Mouse (Mus musculus): ENCODE measurements around the gene Slc26a3. TPM values are rescaled to one million over a fixed set of nuclear protein-coding genes. Genes with fewer than 3 reads are reported as not detected.
"Not testable (repeated sequence)": the region's sequence is repeated elsewhere in the genome, so short reads cannot be mapped to it uniquely, and the experiment has no call there.

Slc26a3 gene
- total and polyA plus RNA-seq, 2 experiments from 2014 or later = 0.05 TPM; not detected in 1

DNA sequence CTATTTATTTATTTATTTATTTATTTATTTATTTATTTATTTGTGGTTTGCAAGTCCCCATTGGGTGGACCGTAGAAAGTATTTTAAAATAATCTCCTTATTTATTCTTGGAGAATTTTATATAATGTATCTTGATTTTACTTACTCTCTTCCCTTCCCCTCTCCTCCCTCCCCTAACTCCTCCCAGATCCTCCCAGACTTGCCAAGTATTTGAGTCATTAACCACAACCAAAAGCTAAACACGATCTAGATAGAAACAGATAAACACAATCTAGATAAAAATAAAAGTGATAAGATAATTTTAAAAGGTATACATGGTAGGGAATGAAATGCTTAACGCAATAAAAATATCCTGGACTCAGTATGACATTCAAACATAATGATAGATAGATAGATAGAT lies 58.7 kb downstream of the Slc26a3 start:
- Histone ChIP-seq H3K27me3 (ENCODE audit: insufficient read depth, low read length) (no peaks in the 10 kb centered on the region), H3K27ac (no peak overlapping the region), H3K4me1 (ENCODE audit: insufficient read depth, low read length) (no peaks in the 10 kb centered on the region), H3K36me3 (ENCODE audit: insufficient read depth, low read length) (no peaks in the 10 kb centered on the region), H3K4me2 (ENCODE audit: low read depth, low read length) (no peak overlapping the region), H3K9me3 (ENCODE audit: low read length) (no peaks in the 10 kb centered on the region), H3K9ac (replicated peaks; ENCODE audit: low read length) (no peak overlapping the region), H3K4me3 (ENCODE audit: low read length) (no peak overlapping the region)
- TF ChIP-seq CTCF (IDR thresholded peaks at IDR 0.05; ENCODE audit: low read depth) = no peak
- 91% methylated on average over 3 of the region's 3 CpGs for WGBS
- DNase-seq (ENCODE audit: low spot score) = no peak
- no peak for ATAC-seq

GRCm38 (mm10) chr12:31456271-31456670 lies 65.6 kb downstream of the Slc26a3 start:
- Histone ChIP-seq H3K27ac (no peak overlapping the region), H3K9ac (replicated peaks; ENCODE audit: low read length) (no peak overlapping the region), H3K4me3 (ENCODE audit: low read length) (no peak overlapping the region), H3K27me3 (ENCODE audit: insufficient read depth, low read length) (no peaks in the 10 kb centered on the region), H3K9me3 (ENCODE audit: low read length) (no peaks in the 10 kb centered on the region), H3K36me3 (ENCODE audit: insufficient read depth, low read length) (no peaks in the 10 kb centered on the region), H3K4me1 (ENCODE audit: insufficient read depth, low read length) (no peaks in the 10 kb centered on the region), H3K4me2 (ENCODE audit: low read depth, low read length) (no peak overlapping the region)
- DNase-seq (ENCODE audit: low spot score) (no peak), ATAC-seq (no peak)
- WGBS = 86% methylated on average over 9 of the region's 9 CpGs
- no peak for TF ChIP-seq CTCF (IDR thresholded peaks at IDR 0.05; ENCODE audit: low read depth)

DNA sequence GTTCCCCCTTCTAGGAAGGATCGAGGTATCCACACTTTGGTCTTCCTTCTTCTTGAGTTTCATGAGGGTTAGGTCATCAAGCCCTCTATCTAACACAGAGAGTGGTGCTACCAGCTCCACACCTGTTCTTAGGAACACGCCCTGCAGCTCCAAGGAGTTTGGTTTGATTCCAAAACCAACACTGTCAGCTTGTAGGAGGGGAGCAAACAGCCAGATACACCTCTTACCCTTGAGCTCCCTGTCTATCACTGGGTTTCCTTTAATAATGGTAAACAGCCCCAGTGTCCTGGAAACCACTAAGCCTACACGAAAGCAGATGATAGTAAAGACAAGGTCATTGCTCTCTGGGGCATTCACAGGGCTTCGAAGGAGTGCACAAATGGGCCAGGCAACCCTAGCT lies 67.8 kb downstream of the Slc26a3 start:
- WGBS = 81% methylated on average over 4 of the region's 4 CpGs
- H3K4me2 ChIP-seq (ENCODE audit: low read depth, low read length) = no peak overlapping the region
- ATAC-seq = no peak
- TF ChIP-seq CTCF (IDR thresholded peaks at IDR 0.05; ENCODE audit: low read depth) = no peak
- no peak overlapping the region for H3K4me3 ChIP-seq (ENCODE audit: low read length)
- H3K36me3 ChIP-seq (ENCODE audit: insufficient read depth, low read length) = no peaks in the 10 kb centered on the region
- H3K4me1 ChIP-seq (ENCODE audit: insufficient read depth, low read length) = no peaks in the 10 kb centered on the region
- no peak overlapping the region for H3K9ac ChIP-seq (replicated peaks; ENCODE audit: low read length)
- H3K27me3 ChIP-seq (ENCODE audit: insufficient read depth, low read length) = no peaks in the 10 kb centered on the region
- H3K27ac ChIP-seq = no peak overlapping the region
- DNase-seq (ENCODE audit: low spot score) = no peak
- H3K9me3 ChIP-seq (ENCODE audit: low read length) = no peaks in the 10 kb centered on the region

DNA sequence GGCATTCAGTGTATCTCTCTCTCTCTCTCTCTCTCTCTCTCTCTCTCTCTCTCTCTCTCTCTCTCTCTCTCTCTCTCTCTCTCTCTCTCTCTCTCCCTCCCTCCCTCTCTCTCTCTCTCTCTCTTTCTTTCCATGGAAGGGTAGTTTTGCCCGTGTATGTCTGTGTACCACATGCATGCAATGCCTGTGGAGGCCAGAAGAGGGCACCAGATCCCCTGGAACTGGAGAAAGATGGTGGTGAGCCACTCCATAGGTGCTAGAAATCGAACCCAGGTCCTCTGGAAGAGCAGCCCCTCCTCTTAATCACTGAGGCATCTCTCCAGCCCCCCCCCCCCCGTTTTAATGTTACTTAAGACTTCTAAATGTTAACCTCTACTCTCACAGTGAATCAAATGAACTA lies 69.6 kb downstream of the Slc26a3 start:
- H3K27me3 ChIP-seq (ENCODE audit: insufficient read depth, low read length); H3K4me3 ChIP-seq (ENCODE audit: low read length); DNase-seq (ENCODE audit: low spot score); H3K9me3 ChIP-seq (ENCODE audit: low read length); ATAC-seq; H3K27ac ChIP-seq; H3K36me3 ChIP-seq (ENCODE audit: insufficient read depth, low read length); H3K9ac ChIP-seq (replicated peaks; ENCODE audit: low read length); H3K4me1 ChIP-seq (ENCODE audit: insufficient read depth, low read length); H3K4me2 ChIP-seq (ENCODE audit: low read depth, low read length): not testable (repeated sequence)
- TF ChIP-seq CTCF (IDR thresholded peaks at IDR 0.05; ENCODE audit: low read depth) = peak; percentile 45
- 53% methylated on average over 3 of the region's 3 CpGs for WGBS

- H3K9me3 ChIP-seq (ENCODE audit: low read length) = no peaks in the 10 kb centered on the region
- no peaks in the 10 kb centered on the region for H3K4me1 ChIP-seq (ENCODE audit: insufficient read depth, low read length)
- no peak for ATAC-seq
- H3K27ac ChIP-seq = no peak overlapping the region
- no peak overlapping the region for H3K4me2 ChIP-seq (ENCODE audit: low read depth, low read length)
- H3K9ac ChIP-seq (replicated peaks; ENCODE audit: low read length) = no peak overlapping the region
- no peak for TF ChIP-seq CTCF (IDR thresholded peaks at IDR 0.05; ENCODE audit: low read depth)
- WGBS = 91% methylated on average over 9 of the region's 9 CpGs
- no peaks in the 10 kb centered on the region for H3K36me3 ChIP-seq (ENCODE audit: insufficient read depth, low read length)
- DNase-seq (ENCODE audit: low spot score) = no peak
- no peak overlapping the region for H3K4me3 ChIP-seq (ENCODE audit: low read length)
- H3K27me3 ChIP-seq (ENCODE audit: insufficient read depth, low read length) = no peaks in the 10 kb centered on the region
Measured at GRCm38 (mm10) chr12:31461371-31461770, 70.7 kb downstream of the Slc26a3 start.

DNA sequence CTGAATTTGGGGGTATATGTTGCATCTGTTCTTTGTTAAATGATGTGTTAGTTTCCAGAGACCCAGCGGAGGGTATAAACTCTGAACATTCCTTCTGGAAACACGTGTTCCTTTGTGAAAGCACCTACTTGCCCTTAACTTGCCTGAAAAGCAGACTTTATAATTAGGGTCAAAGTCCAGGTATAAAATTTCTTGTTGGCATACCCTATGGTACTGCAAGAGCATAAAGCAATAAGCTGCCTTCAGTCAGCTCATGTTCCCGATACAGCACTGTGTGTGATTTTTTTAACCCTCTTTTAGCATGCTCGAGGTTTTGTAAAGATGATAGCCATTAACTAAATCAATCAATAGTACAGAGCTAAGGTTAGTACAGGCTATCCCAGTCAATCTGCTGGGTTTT lies 71.9 kb downstream of the Slc26a3 start:
- TF ChIP-seq CTCF (IDR thresholded peaks at IDR 0.05; ENCODE audit: low read depth) = no peak
- H3K4me2 ChIP-seq (ENCODE audit: low read depth, low read length) = no peak overlapping the region
- H3K27me3 ChIP-seq (ENCODE audit: insufficient read depth, low read length) = no peaks in the 10 kb centered on the region
- DNase-seq (ENCODE audit: low spot score) = no peak
- H3K9ac ChIP-seq (replicated peaks; ENCODE audit: low read length) = no peak overlapping the region
- ATAC-seq = no peak
- no peaks in the 10 kb centered on the region for H3K36me3 ChIP-seq (ENCODE audit: insufficient read depth, low read length)
- no peaks in the 10 kb centered on the region for H3K4me1 ChIP-seq (ENCODE audit: insufficient read depth, low read length)
- WGBS = 84% methylated on average over 4 of the region's 4 CpGs
- no peak overlapping the region for H3K4me3 ChIP-seq (ENCODE audit: low read length)
- no peak overlapping the region for H3K27ac ChIP-seq
- no peaks in the 10 kb centered on the region for H3K9me3 ChIP-seq (ENCODE audit: low read length)

DNA sequence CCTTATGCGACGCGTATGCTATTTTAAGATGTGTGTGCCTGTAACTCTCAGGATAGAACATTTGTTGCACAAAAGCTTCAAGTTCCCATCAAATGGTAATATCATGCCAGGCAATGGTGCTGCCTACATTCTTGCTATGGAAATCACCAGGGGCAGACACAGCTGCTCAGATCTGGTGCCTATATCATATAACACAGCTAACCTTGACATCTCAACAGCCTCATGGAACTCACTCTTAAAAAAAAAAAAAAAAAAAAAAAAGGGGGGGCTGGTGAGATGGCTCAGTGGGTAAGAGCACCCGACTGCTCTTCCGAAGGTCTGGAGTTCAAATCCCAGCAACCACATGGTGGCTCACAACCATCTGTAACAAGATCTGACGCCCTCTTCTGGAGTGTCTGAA lies 87.5 kb downstream of the Slc26a3 start:
- DNase-seq (ENCODE audit: low spot score); H3K27me3 ChIP-seq (ENCODE audit: insufficient read depth, low read length); ATAC-seq; H3K36me3 ChIP-seq (ENCODE audit: insufficient read depth, low read length); H3K4me3 ChIP-seq (ENCODE audit: low read length); H3K27ac ChIP-seq; H3K9ac ChIP-seq (replicated peaks; ENCODE audit: low read length); H3K9me3 ChIP-seq (ENCODE audit: low read length); H3K4me1 ChIP-seq (ENCODE audit: insufficient read depth, low read length); H3K4me2 ChIP-seq (ENCODE audit: low read depth, low read length): not testable (repeated sequence)
- 93% methylated on average over 4 of the region's 6 CpGs for WGBS

Data from hindbrain, postnatal 0 days (tissue).